Mouse (Mus musculus): ENCODE results near the gene Fuk.
"Not testable (repeated sequence)": the region's sequence is repeated elsewhere in the genome, so short reads cannot be mapped to it uniquely, and the experiment has no call there.

The Fuk gene

GRCm38 (mm10) chr8:110919341-110920031 lies 17.2 kb upstream of the Fuk start, which contains the start of gene St3gal2:
Gene St3gal2, plus strand, starts transcription at chr8:110919922.
- DNase-seq (ENCODE audit: low spot score), result peak; percentile 93

GRCm38 (mm10) chr8:110918460-110918859 lies 16.2 kb upstream of the Fuk start:
- no peak for DNase-seq (ENCODE audit: low spot score)

GRCm38 (mm10) chr8:110918027-110918426 lies 15.7 kb upstream of the Fuk start:
- DNase-seq (ENCODE audit: low spot score), result no peak

GRCm38 (mm10) chr8:110917415-110917814 lies 15.1 kb upstream of the Fuk start:
- no peak for DNase-seq (ENCODE audit: low spot score)

GRCm38 (mm10) chr8:110911576-110912570 lies 9.6 kb upstream of the Fuk start:
- no peak for DNase-seq (ENCODE audit: low spot score)

GRCm38 (mm10) chr8:110909850-110910249 lies 7.6 kb upstream of the Fuk start:
- not testable (repeated sequence) for DNase-seq (ENCODE audit: low spot score)

GRCm38 (mm10) chr8:110906682-110907081 lies 4.4 kb upstream of the Fuk start:
- DNase-seq (ENCODE audit: low spot score), result no peak

GRCm38 (mm10) chr8:110905404-110905803 lies 3.1 kb upstream of the Fuk start:
- DNase-seq (ENCODE audit: low spot score), result no peak

- no peak for DNase-seq (ENCODE audit: low spot score)
Measured at GRCm38 (mm10) chr8:110902579-110902965, 284 bp upstream of the Fuk start.

- no peak for DNase-seq (ENCODE audit: low spot score)
Measured at GRCm38 (mm10) chr8:110901056-110901455, 1.2 kb downstream of the Fuk start.

GRCm38 (mm10) chr8:110897495-110897894 lies 4.8 kb downstream of the Fuk start:
- DNase-seq (ENCODE audit: low spot score), result no peak

- DNase-seq (ENCODE audit: low spot score), result no peak
Measured at GRCm38 (mm10) chr8:110895812-110896211, 6.5 kb downstream of the Fuk start.

GRCm38 (mm10) chr8:110895254-110895653 lies 7.0 kb downstream of the Fuk start:
- DNase-seq (ENCODE audit: low spot score), result no peak

GRCm38 (mm10) chr8:110894851-110895250 lies 7.4 kb downstream of the Fuk start:
- DNase-seq (ENCODE audit: low spot score), result no peak

- DNase-seq (ENCODE audit: low spot score), result no peak
Measured at GRCm38 (mm10) chr8:110892913-110893312, 9.4 kb downstream of the Fuk start.

GRCm38 (mm10) chr8:110892040-110892439 lies 10.2 kb downstream of the Fuk start:
- no peak for DNase-seq (ENCODE audit: low spot score)

- DNase-seq (ENCODE audit: low spot score), result no peak
Measured at GRCm38 (mm10) chr8:110889904-110890470, 12.3 kb downstream of the Fuk start.

GRCm38 (mm10) chr8:110888860-110889259 lies 13.4 kb downstream of the Fuk start:
- no peak for DNase-seq (ENCODE audit: low spot score)

- no peak for DNase-seq (ENCODE audit: low spot score)
Measured at GRCm38 (mm10) chr8:110888441-110888840, 13.8 kb downstream of the Fuk start.

- DNase-seq (ENCODE audit: low spot score), result no peak
Measured at GRCm38 (mm10) chr8:110887551-110887950, 14.7 kb downstream of the Fuk start.

- DNase-seq (ENCODE audit: low spot score), result no peak
Measured at GRCm38 (mm10) chr8:110886634-110887033, 15.7 kb downstream of the Fuk start.

- no peak for DNase-seq (ENCODE audit: low spot score)
Measured at GRCm38 (mm10) chr8:110883824-110884223, 18.5 kb downstream of the Fuk start.
